Mouse (Mus musculus) heart, postnatal 0 days (tissue): ENCODE measurements around the gene Cstb.

Experiments used
- CTCF ChIP-seq: IDR thresholded peaks from 2 replicates; pipeline ENCODE4 v1.5.1; 2016; ENCODE audit warnings: antibody characterized with exemption, control low read depth, low read depth
- EP300 ChIP-seq: IDR thresholded peaks from 2 replicates; pipeline ENCODE4 v1.6.1; 2016; ENCODE audit warnings: antibody characterized with exemption, low read depth

DNA sequence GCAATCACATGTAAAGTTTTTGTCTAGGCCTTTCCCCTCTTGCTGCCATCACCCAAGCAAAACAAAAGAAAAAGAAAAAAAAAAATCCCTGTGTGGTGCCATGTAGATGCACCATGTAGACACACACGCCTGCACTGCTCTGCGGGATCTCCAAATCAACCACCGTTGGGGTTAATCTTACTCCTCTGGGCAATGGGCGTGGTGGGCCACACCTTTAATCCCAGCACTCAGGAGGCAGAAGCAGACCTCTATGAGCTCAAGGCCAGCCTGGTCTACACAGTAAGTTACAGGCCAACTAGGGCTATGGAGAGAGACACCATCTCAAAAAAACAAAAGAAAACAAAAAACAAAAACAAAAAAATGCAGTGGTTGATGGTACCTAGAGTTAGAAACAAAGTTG lies 18.3 kb upstream of the Cstb start:
- TF ChIP-seq CTCF (no peak), EP300 (no peak)
